Mouse (Mus musculus) forebrain, embryonic 12.5 days (tissue): ENCODE results near the gene Gm49336. TPM values are rescaled to one million over a fixed set of nuclear protein-coding genes. Genes with fewer than 3 reads are reported as not detected.
A peak's percentile ranks its signal among the peaks of the same experiment; 100 is the strongest.

ENCODE experiments used
- ATAC-seq: fragments of 200-750 bp; cut with Nextera tagmentation; 2 replicates; pipeline ENCODE4 v1.8.0; 2017; ENCODE audit warnings: moderate TSS enrichment; ENCODE audit not compliant: low FRiP score
- H3K27ac ChIP-seq: fragments of 300-500 bp; sonication (generic); 2 replicates; pipeline ENCODE4 v1.5.1; 2016; ENCODE audit warnings: mild to moderate bottlenecking
- H3K27me3 ChIP-seq: fragments of 300-500 bp; sonication (generic); 2 replicates; pipeline ENCODE4 v1.6.1; 2016; ENCODE audit warnings: mild to moderate bottlenecking
- H3K36me3 ChIP-seq: fragments of 300-500 bp; sonication (generic); replicated peaks from 2 replicates; pipeline ENCODE4 v1.6.1; 2016; ENCODE audit warnings: mild to moderate bottlenecking
- H3K4me1 ChIP-seq: fragments of 300-500 bp; sonication (generic); 2 replicates; pipeline ENCODE4 v1.6.1; 2016
- H3K4me2 ChIP-seq: fragments of 300-500 bp; sonication (generic); 2 replicates; pipeline ENCODE4 v1.6.1; 2016; ENCODE audit warnings: mild to moderate bottlenecking, moderate library complexity
- H3K4me3 ChIP-seq: fragments of 300-500 bp; sonication (generic); replicated peaks from 2 replicates; pipeline ENCODE4 v1.5.1; 2016; ENCODE audit warnings: mild to moderate bottlenecking
- H3K9ac ChIP-seq: fragments of 300-500 bp; sonication (generic); 2 replicates; pipeline ENCODE4 v1.6.1; 2016; ENCODE audit warnings: mild to moderate bottlenecking
- H3K9me3 ChIP-seq: fragments of 300-500 bp; sonication (generic); 2 replicates; pipeline ENCODE4 v1.6.1; 2016
- WGBS: fragments of 180-500 bp; shearing (Covaris S2); methylation state at CpG from one replicate; pipeline ENCODE4 v1.1.7; 2016; 5-methylcytosine and 5-hydroxymethylcytosine counted together
- polyA plus RNA-seq: library from polyadenylated mRNA; unstranded; fragments of >200 nt; fragmentation: Nextera tagmentation; extraction: Ambion mirVana; gene quantifications from 2 replicates; pipeline ENCODE4 v1.2.1, GENCODE M21; 2016

The Gm49336 gene
- polyA plus RNA-seq = 72.1 and 77.1 TPM in 2 replicates

- under 1% methylated on average over 62 of the region's 62 CpGs for WGBS
- peak within 1 kb of the TSS; percentile 74 for H3K4me2 ChIP-seq
- H3K4me3 ChIP-seq = peak within 1 kb of the TSS; percentile 87
- H3K9ac ChIP-seq = peak within 1 kb of the TSS; percentile 93
- no peaks in the 10 kb centered on the region for H3K9me3 ChIP-seq
- no peaks in the 10 kb centered on the region for H3K27me3 ChIP-seq
- peak within 1 kb of the TSS; percentile 93 for H3K27ac ChIP-seq
- H3K36me3 ChIP-seq = no peaks in the 10 kb centered on the region
- peaks cover 24% of the 10 kb centered on the region for H3K4me1 ChIP-seq
- peak; percentile 100 for ATAC-seq
These were observed at the start of gene Gm49336, which contains the start of gene Nupl1 for GRCm38 (mm10) chr14:60251281-60252003. Gene Gm49336 (minus strand): TSS chr14:60251507. Gene Nupl1 (minus strand): TSS chr14:60251431.

- Histone ChIP-seq H3K27ac (peak overlapping the region; percentile 59), H3K27me3 (no peaks in the 10 kb centered on the region), H3K9me3 (no peaks in the 10 kb centered on the region), H3K4me2 (peak overlapping the region; percentile 11; the same call in 1 of the 2 replicates), H3K4me1 (peaks cover 28% of the 10 kb centered on the region), H3K4me3 (no peak overlapping the region), H3K9ac (no peak overlapping the region), H3K36me3 (peaks cover 21% of the 10 kb centered on the region)
- WGBS = 20% methylated on average over 6 of the region's 6 CpGs
- peak; percentile 80 for ATAC-seq
These were observed 49.7 kb upstream of the Gm49336 start for GRCm38 (mm10) chr14:60301024-60301423.

GRCm38 (mm10) chr14:60300224-60300991 lies 49.1 kb upstream of the Gm49336 start:
- Histone ChIP-seq H3K9me3 (no peaks in the 10 kb centered on the region), H3K36me3 (peaks cover 21% of the 10 kb centered on the region), H3K27ac (peak overlapping the region; percentile 59), H3K4me2 (peak overlapping the region; percentile 11; the same call in 1 of the 2 replicates), H3K4me3 (no peak overlapping the region), H3K9ac (no peak overlapping the region), H3K27me3 (no peaks in the 10 kb centered on the region), H3K4me1 (peaks cover 28% of the 10 kb centered on the region)
- WGBS = 46% methylated on average over 14 of the region's 14 CpGs
- ATAC-seq = 0 out of 2 replicates have a peak, but pooled peaks have one; percentile 37

GRCm38 (mm10) chr14:60295531-60295930 lies 44.2 kb upstream of the Gm49336 start:
- Histone ChIP-seq H3K4me3 (no peak overlapping the region), H3K4me1 (peaks cover 9% of the 10 kb centered on the region), H3K9ac (no peak overlapping the region), H3K4me2 (no peak overlapping the region), H3K9me3 (no peaks in the 10 kb centered on the region), H3K36me3 (peaks cover 11% of the 10 kb centered on the region; the same call in 1 of the 2 replicates), H3K27ac (no peak overlapping the region), H3K27me3 (no peaks in the 10 kb centered on the region)
- 86% methylated on average over 1 of the region's 1 CpGs for WGBS
- no peak for ATAC-seq

- H3K36me3 ChIP-seq = peaks cover 12% of the 10 kb centered on the region
- no peak overlapping the region for H3K27ac ChIP-seq
- WGBS = 89% methylated on average over 4 of the region's 4 CpGs
- H3K9me3 ChIP-seq = no peaks in the 10 kb centered on the region
- H3K27me3 ChIP-seq = no peaks in the 10 kb centered on the region
- no peak for ATAC-seq
- H3K4me1 ChIP-seq = no peaks in the 10 kb centered on the region
- H3K4me2 ChIP-seq = no peak overlapping the region
- H3K4me3 ChIP-seq = no peak overlapping the region
- no peak overlapping the region for H3K9ac ChIP-seq
These were observed 39.1 kb upstream of the Gm49336 start for GRCm38 (mm10) chr14:60290363-60290762.

- H3K27ac ChIP-seq = no peak overlapping the region
- no peak overlapping the region for H3K9ac ChIP-seq
- no peak for ATAC-seq
- peaks cover 23% of the 10 kb centered on the region for H3K36me3 ChIP-seq
- H3K4me3 ChIP-seq = no peak overlapping the region
- H3K4me1 ChIP-seq = no peaks in the 10 kb centered on the region
- H3K27me3 ChIP-seq = no peaks in the 10 kb centered on the region
- no peak overlapping the region for H3K4me2 ChIP-seq
- WGBS = 91% methylated on average over 7 of the region's 7 CpGs
- H3K9me3 ChIP-seq = no peaks in the 10 kb centered on the region
These were observed 35.0 kb upstream of the Gm49336 start for GRCm38 (mm10) chr14:60286194-60286863.

GRCm38 (mm10) chr14:60275301-60276276 lies 24.3 kb upstream of the Gm49336 start:
- no peak for ATAC-seq
- Histone ChIP-seq H3K36me3 (no peaks in the 10 kb centered on the region), H3K27ac (no peak overlapping the region), H3K9ac (no peak overlapping the region), H3K4me3 (no peak overlapping the region), H3K4me2 (no peak overlapping the region), H3K9me3 (no peaks in the 10 kb centered on the region), H3K4me1 (no peaks in the 10 kb centered on the region), H3K27me3 (no peaks in the 10 kb centered on the region)
- 92% methylated on average over 7 of the region's 7 CpGs for WGBS

GRCm38 (mm10) chr14:60273346-60273745 lies 22.0 kb upstream of the Gm49336 start:
- H3K9ac ChIP-seq = no peak overlapping the region
- H3K9me3 ChIP-seq = no peaks in the 10 kb centered on the region
- 88% methylated on average over 6 of the region's 6 CpGs for WGBS
- no peak overlapping the region for H3K4me3 ChIP-seq
- no peaks in the 10 kb centered on the region for H3K27me3 ChIP-seq
- no peak overlapping the region for H3K27ac ChIP-seq
- ATAC-seq = no peak
- H3K4me1 ChIP-seq = no peaks in the 10 kb centered on the region
- no peak overlapping the region for H3K4me2 ChIP-seq
- no peaks in the 10 kb centered on the region for H3K36me3 ChIP-seq

- 93% methylated on average over 6 of the region's 6 CpGs for WGBS
- no peak for ATAC-seq
- no peaks in the 10 kb centered on the region for H3K27me3 ChIP-seq
- no peak overlapping the region for H3K4me3 ChIP-seq
- no peaks in the 10 kb centered on the region for H3K9me3 ChIP-seq
- peaks cover 14% of the 10 kb centered on the region for H3K4me1 ChIP-seq
- no peak overlapping the region for H3K27ac ChIP-seq
- H3K36me3 ChIP-seq = no peaks in the 10 kb centered on the region
- no peak overlapping the region for H3K4me2 ChIP-seq
- H3K9ac ChIP-seq = no peak overlapping the region
These were observed 18.0 kb upstream of the Gm49336 start for GRCm38 (mm10) chr14:60269333-60269732.

- H3K4me2 ChIP-seq = peak within 1 kb of the TSS; percentile 74
- peak within 1 kb of the TSS; percentile 79 for H3K4me3 ChIP-seq
- peak; percentile 98 for ATAC-seq
- no peaks in the 10 kb centered on the region for H3K27me3 ChIP-seq
- H3K4me1 ChIP-seq = peaks cover 14% of the 10 kb centered on the region
- no peaks in the 10 kb centered on the region for H3K9me3 ChIP-seq
- WGBS = under 1% methylated on average over 51 of the region's 51 CpGs
- H3K27ac ChIP-seq = peak within 1 kb of the TSS; percentile 81
- no peaks in the 10 kb centered on the region for H3K36me3 ChIP-seq
- peak within 1 kb of the TSS; percentile 72 for H3K9ac ChIP-seq
These were observed 13.9 kb upstream of the Gm49336 start, which contains the start of gene Mtmr6 for GRCm38 (mm10) chr14:60264990-60265876. Gene Mtmr6 (plus strand): TSS chr14:60265228.
